Mouse (Mus musculus): Measurements from ENCODE around the gene Podxl.

Podxl gene

GRCm38 (mm10) chr6:31524121-31524520 lies 39.7 kb downstream of the Podxl start:
- DNase-seq (ENCODE audit: low read depth, low spot score), result no peak

- no peak for DNase-seq (ENCODE audit: low read depth, low spot score)
Observed at GRCm38 (mm10) chr6:31523657-31524056, 40.1 kb downstream of the Podxl start.

- DNase-seq (ENCODE audit: low read depth, low spot score), result no peak
Observed at GRCm38 (mm10) chr6:31523039-31523438, 40.7 kb downstream of the Podxl start.

GRCm38 (mm10) chr6:31522478-31522877 lies 41.3 kb downstream of the Podxl start:
- no peak for DNase-seq (ENCODE audit: low read depth, low spot score)

- DNase-seq (ENCODE audit: low read depth, low spot score), result no peak
Observed at GRCm38 (mm10) chr6:31521491-31522355, 42.1 kb downstream of the Podxl start.

- DNase-seq (ENCODE audit: low read depth, low spot score), result no peak
Observed at GRCm38 (mm10) chr6:31520486-31521215, 43.1 kb downstream of the Podxl start.

- peak; percentile 15 for DNase-seq (ENCODE audit: low read depth, low spot score)
Observed at GRCm38 (mm10) chr6:31519001-31519471, 44.7 kb downstream of the Podxl start.

- no peak for DNase-seq (ENCODE audit: low read depth, low spot score)
Observed at GRCm38 (mm10) chr6:31518338-31518698, 45.5 kb downstream of the Podxl start.

GRCm38 (mm10) chr6:31517681-31518337 lies 46.0 kb downstream of the Podxl start:
- no peak for DNase-seq (ENCODE audit: low read depth, low spot score)

GRCm38 (mm10) chr6:31513726-31514125 lies 50.1 kb downstream of the Podxl start:
- no peak for DNase-seq (ENCODE audit: low read depth, low spot score)

GRCm38 (mm10) chr6:31502614-31503013 lies 61.2 kb downstream of the Podxl start:
- no peak for DNase-seq (ENCODE audit: low read depth, low spot score)

GRCm38 (mm10) chr6:31500691-31501090 lies 63.1 kb downstream of the Podxl start:
- no peak for DNase-seq (ENCODE audit: low read depth, low spot score)

- DNase-seq (ENCODE audit: low read depth, low spot score), result no peak
Observed at GRCm38 (mm10) chr6:31500260-31500659, 63.5 kb downstream of the Podxl start.

GRCm38 (mm10) chr6:31499836-31500235 lies 63.9 kb downstream of the Podxl start:
- DNase-seq (ENCODE audit: low read depth, low spot score), result no peak

- DNase-seq (ENCODE audit: low read depth, low spot score), result no peak
Observed at GRCm38 (mm10) chr6:31496227-31496626, 67.6 kb downstream of the Podxl start.

GRCm38 (mm10) chr6:31495122-31495731 lies 68.6 kb downstream of the Podxl start:
- DNase-seq (ENCODE audit: low read depth, low spot score), result peak; percentile 10

- peak; percentile 35 for DNase-seq (ENCODE audit: low read depth, low spot score)
Observed at GRCm38 (mm10) chr6:31489950-31490349, 73.8 kb downstream of the Podxl start.

GRCm38 (mm10) chr6:31486601-31487000 lies 77.2 kb downstream of the Podxl start:
- DNase-seq (ENCODE audit: low read depth, low spot score), result no peak

- no peak for DNase-seq (ENCODE audit: low read depth, low spot score)
Observed at GRCm38 (mm10) chr6:31480008-31480407, 83.8 kb downstream of the Podxl start.

GRCm38 (mm10) chr6:31478221-31478620 lies 85.6 kb downstream of the Podxl start:
- DNase-seq (ENCODE audit: low read depth, low spot score), result peak; percentile 9
